Mouse (Mus musculus) megakaryocyte, adult 5-6 weeks (primary cell): ENCODE data around the gene Tmod4. TPM values are rescaled to one million over a fixed set of nuclear protein-coding genes. Genes with fewer than 3 reads are reported as not detected.
"Not testable (repeated sequence)": the region's sequence is repeated elsewhere in the genome, so short reads cannot be mapped to it uniquely, and the experiment has no call there.

Experiments used
- ATAC-seq: 2 replicates; pipeline ENCODE4 v1.8.0; 2016; ENCODE audit warnings: mild to moderate bottlenecking, inconsistent platforms; ENCODE audit not compliant: poor library complexity, severe bottlenecking
- total RNA-seq, 2 experiments: library from RNA; stranded (forward) in 1 of 2; stranded (reverse) in 1 of 2; fragments of 153-499, 151-499 nt in 1 of 2; fragments of 221-1000, 200-1000 nt in 1 of 2; gene quantifications; 2 replicates each; pipeline versions ENCODE4 v1.2.3 to v1.2.4; 2015 to 2017

The Tmod4 gene
- total RNA-seq (2015): 1.1 and 4.4 TPM in 2 replicates
- not detected in 2 replicates for total RNA-seq (2017)

- ATAC-seq: peak; percentile 57
Observed at GRCm38 (mm10) chr3:95124246-95124645, at the start of gene Tmod4. Gene Tmod4, plus strand, starts transcription at chr3:95124476.

DNA sequence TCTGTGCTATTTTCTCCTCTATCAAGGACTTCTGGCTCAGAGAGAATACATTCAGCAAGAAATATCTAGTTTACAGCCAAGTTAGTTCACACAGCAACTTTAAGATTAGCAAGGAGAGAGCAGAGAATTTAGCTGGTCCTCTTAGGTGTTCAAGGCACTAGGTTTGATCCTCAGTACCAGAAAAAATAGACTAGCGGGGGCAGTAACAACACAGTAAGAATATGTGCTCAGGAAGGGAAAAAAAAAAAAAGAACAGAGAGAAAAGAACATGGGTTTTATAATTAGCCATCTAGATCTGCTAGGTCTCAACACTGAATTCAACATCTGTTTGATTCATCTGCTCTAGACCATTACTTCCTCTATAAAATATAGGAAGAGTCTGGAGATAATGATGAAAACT, 36.2 kb upstream of the Tmod4 start:
- ATAC-seq: no peak

DNA sequence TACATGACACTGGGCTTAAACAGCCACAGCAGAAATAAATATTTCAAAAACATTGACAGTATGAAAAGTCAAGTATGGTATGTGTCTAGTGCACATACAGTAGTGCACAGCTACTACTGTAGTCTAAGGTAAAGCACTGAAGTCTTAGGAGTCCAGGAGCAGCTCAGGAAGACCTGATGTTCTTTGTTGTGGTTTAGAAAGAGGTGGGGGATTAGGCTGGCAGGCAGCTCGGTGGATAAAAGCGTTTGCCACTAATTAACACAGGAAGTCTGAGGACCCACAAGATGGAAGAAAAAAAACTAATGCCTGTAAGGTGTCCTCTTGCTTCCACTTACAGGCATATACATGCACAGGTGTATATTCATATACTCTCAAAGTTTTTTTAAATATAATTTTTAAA, 23.4 kb upstream of the Tmod4 start:
- no peak for ATAC-seq

DNA sequence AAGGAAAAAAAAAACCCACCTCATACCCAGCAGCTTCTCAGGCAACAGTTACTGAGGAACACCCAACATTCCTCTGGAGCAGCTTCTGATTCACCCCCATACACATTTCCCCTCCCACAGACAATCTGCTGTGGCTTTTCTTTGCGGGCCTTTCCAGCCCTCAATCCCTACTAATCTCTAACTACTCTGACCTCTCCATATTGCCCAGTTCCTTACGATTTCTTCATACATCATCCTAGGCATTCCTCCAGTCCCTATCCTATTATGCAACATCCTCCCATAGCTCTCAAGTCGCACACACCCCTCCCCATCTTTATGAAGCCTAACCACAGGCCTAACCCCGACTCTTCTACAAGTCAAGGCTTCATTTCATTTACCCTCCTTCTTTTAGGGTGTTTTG, 19.2 kb upstream of the Tmod4 start:
- no peak for ATAC-seq

- ATAC-seq: peak; percentile 10; the same call in 1 of the 2 replicates
Observed at GRCm38 (mm10) chr3:95105586-95106337, 18.5 kb upstream of the Tmod4 start.

DNA sequence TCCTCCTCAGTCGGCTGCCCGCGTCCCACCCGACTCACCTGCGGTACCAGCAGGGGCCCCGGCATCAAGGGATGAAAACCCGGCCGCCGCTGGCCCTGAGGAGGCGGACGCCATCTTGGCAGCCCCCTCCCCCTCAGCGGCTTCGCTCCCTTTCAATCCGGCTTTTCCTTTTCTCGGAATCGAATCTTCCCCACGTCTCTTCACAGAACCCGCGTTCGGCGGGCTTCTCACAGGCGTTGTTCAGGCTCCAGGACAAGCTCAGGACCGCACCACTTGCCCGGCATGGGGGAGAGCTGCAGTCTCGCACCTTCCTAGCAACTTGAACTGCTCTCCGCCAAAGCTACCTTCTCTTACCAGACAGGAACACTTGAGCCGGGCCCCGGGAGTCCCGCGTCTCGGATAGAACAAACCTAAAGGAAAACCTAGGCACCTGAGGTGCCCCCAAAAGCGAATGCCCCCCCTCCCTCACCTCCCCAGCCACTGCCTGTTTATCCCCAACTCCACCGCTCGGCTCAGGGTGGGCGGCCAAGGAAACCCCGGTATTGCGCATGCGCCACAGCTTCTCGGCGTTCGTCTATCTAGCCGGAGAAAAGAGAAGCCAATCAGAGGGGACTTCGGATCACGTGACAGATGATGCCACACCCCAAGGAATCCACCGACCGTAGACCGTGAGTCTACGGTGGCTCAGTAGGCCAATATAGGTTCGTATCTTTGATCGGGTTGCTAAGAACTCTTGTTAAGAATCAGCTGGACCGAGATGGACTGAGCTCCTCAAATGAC, 17.7 kb upstream of the Tmod4 start, which contains the start of gene Pip5k1a:
Gene Pip5k1a, minus strand, starts transcription at position 593 of the 780 bp plus-strand sequence.
- peak; percentile 74 for ATAC-seq

- ATAC-seq: not testable (repeated sequence)
Observed at GRCm38 (mm10) chr3:95107308-95107707, 17.0 kb upstream of the Tmod4 start.

- ATAC-seq: no peak
Observed at GRCm38 (mm10) chr3:95107898-95108297, 16.4 kb upstream of the Tmod4 start.

- ATAC-seq: peak; percentile 90
Observed at GRCm38 (mm10) chr3:95110911-95111726, 13.2 kb upstream of the Tmod4 start, which contains the start of gene Vps72. Gene Vps72, plus strand, starts transcription at chr3:95111022.

DNA sequence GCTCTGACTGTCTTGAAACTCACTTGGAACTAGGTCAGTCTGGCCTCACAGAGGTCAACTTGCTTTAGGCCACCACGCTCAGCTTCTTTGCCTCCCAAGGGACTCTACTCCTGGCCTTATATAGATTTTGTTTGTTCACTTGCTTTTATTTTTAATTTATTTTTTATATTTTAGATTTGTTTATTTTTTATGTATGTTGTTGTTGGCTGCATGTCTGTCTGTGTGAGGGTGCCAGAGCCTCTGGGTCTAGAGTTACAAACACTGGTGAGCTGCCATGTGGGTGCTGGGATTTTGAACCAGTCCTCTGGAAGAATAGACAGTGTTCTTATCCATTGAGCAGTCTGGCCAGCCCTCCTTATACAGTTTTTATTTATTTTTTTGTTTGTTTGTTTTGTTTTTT, 11.5 kb upstream of the Tmod4 start:
- ATAC-seq: no peak

DNA sequence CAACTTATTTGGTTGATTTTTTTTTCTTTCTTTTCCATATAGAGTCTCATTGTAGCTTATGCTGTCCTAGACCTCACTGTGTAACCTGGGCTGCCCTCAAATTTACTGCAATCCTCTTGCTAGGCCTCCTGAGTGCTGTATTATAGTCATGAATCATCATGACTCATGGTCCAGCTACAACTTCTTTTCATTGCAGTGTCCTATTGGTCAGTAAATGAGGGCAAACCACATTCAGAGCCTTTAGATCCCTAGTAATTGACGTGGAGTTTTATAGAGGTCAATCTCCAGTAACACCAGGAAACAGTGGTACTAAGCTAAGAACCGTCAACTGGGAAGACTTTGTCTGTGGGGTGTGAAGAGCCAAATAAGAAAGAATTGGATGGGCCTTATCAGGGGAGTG, 6.5 kb upstream of the Tmod4 start:
- no peak for ATAC-seq

GRCm38 (mm10) chr3:95121580-95121979, 2.7 kb upstream of the Tmod4 start:
- ATAC-seq: no peak

DNA sequence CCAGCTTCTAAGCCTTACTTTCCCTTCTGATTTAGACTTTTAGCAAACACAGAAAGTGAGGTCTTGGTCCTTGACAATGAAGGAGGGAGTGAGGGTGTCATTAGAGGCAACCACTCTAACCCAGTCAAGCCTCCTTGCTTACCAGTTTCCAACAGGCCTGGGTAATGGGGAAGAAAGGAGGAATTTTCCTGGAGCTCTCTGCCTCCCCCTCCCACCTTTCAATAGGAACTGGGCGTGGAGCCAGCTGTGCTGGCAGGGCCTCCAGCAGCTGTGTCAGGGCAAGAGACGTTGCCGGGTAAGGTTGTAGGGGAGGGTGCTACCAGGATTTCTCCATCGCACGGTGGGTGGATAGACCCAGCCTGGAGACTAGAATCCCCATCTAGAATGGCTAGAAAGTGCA, 696 bp downstream of the Tmod4 start:
- no peak for ATAC-seq

GRCm38 (mm10) chr3:95129226-95129651, 5.0 kb downstream of the Tmod4 start:
- no peak for ATAC-seq

GRCm38 (mm10) chr3:95130081-95130480, 5.8 kb downstream of the Tmod4 start:
- ATAC-seq: no peak

DNA sequence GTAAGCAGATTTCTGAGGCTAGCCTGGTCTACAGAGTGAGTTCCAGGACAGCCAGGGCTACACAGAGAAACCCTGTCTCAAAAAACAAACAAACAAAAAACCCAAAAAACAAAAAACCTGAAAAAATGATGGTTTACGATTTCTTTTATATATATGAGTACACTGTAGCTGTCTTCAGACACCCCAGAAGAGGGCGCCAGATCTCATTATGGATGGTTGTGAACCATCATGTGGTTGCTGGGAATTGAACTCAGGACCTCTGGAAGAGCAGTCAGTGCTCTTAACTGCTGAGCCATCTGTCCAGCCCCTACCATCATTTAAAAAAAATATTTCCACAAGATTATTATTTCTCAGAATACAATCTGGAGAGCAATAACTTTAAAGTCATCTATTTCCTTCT, 8.1 kb downstream of the Tmod4 start:
- not testable (repeated sequence) for ATAC-seq

GRCm38 (mm10) chr3:95133176-95133575, 8.9 kb downstream of the Tmod4 start:
- ATAC-seq: no peak

DNA sequence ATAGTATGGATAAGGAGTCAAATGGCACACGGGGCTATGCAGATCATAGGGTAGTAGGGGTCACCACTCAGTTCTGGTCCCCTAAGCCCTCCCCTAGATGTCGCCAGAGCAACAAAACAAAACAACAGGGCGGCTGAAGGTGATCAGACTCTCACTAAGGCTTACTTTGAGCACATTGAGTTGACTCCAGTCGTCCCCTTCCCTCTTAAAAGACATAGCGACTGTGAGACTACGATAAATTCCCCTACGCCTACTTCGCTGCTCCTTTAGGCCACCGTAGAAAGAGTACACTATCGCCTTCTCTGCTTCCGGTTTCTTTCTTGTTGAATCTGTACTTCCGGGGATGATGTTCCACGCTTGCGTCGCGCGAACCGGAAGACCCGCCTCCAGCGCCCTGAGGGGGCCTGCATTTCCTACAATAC, 9.4 kb downstream of the Tmod4 start, which contains the start of the genes Scnm1 and Lysmd1:
Gene Scnm1, minus strand, starts transcription at position 332 of the 422 bp plus-strand sequence.
Gene Lysmd1, plus strand, starts transcription at position 409 of the 422 bp plus-strand sequence.
- peak; percentile 96 for ATAC-seq

GRCm38 (mm10) chr3:95134133-95134532, 9.9 kb downstream of the Tmod4 start:
- peak; percentile 5; the same call in 1 of the 2 replicates for ATAC-seq

DNA sequence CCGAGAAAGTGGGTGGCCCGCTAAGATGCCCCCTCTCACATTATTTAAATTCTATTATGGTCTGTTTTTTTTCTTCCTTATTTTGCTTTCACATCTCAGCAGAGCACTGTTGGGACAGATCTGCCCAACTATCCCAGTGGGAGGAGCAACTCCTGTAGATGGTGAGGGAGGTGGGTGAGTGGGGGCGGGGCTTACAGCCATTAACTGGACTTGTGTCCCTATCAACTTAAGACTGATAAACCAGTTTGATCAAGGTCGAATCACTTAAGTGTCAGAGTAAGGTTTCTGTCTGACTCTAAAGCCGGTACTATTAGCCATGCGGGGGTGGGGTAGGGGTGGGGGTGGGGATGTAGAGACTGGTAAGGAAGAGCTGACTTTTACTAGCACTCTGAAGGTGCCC, 10.7 kb downstream of the Tmod4 start:
- peak; percentile 20; the same call in 1 of the 2 replicates for ATAC-seq
